ENCODE assay signal across 22 mouse cellular contexts in the genomic region with DNA sequence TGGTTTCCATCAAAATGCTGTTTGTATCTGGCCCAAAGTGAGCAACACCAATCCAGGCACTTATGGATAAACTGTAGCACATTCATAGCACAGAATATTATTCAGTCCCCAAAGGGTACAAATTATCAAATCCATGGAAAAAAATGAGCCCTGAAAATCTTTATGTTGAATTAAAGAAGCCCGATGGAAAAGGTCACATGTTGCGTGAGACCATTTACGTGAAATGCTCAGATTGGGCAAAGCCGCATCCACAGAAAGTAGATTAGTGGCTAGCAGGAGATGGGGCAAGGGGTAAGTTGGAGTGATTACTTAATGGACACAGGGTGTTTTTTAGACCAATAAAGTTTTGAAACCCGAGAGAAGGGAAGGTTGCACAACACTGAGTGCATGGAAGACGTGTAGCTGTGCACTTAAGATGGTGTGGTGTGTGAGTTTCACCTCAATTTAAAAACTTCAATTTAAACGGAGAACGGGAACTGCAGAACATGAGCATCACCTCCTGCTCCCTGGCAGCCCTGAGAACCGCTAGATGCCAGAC. TPM values are rescaled to one million over a fixed set of nuclear protein-coding genes. Genes with fewer than 3 reads are reported as not detected.
DNase-seq lines count a peak whose midpoint lies in the region; ATAC-seq lines count a peak whose summit lies in the region.
"Had no signal": no experiment of that assay in that cellular context is flagged by ENCODE, and none has a peak within 500 bp of the region (broad histone marks: within the 10 kb centered on the region; RNA-seq: fewer than 3 reads in every experiment).

No protein-coding gene starts in this region.

- H3K4me3 ChIP-seq in kidney, embryonic 15.5 days (replicated peaks): no peak overlapping the region
- H3K4me3 ChIP-seq in limb, embryonic 10.5 days: no peak overlapping the region
- H3K4me3 ChIP-seq: embryonic facial prominence, embryonic 15.5 days; forebrain, embryonic 12.5 days; gastrocnemius, adult 2 months; heart, embryonic 13.5 days; hindbrain, embryonic 15.5 days had no signal

- H3K27me3 ChIP-seq in kidney, embryonic 15.5 days: peaks cover 44% of the 10 kb centered on the region
- peaks cover 56% of the 10 kb centered on the region for H3K27me3 ChIP-seq in limb, embryonic 10.5 days (ENCODE audit: low read depth, poor library complexity, severe bottlenecking)

- ATAC-seq in kidney, embryonic 15.5 days (replicated peaks; ENCODE audit: low FRiP score): no peak
- peak; percentile 38 for ATAC-seq in megakaryocyte, adult 5-6 weeks (ENCODE audit: poor library complexity, severe bottlenecking)
- ATAC-seq: CD4-positive, CD25-positive, alpha-beta regulatory T cell, adult 4 months; forebrain, embryonic 16.5 days had no signal

- H3K36me3 ChIP-seq in kidney, embryonic 15.5 days: no peaks in the 10 kb centered on the region
- no peaks in the 10 kb centered on the region for H3K36me3 ChIP-seq in limb, embryonic 10.5 days
- H3K36me3 ChIP-seq: embryonic facial prominence, embryonic 15.5 days; forebrain, embryonic 12.5 days; heart, embryonic 13.5 days; hindbrain, embryonic 15.5 days had no signal

- 63% methylated on average over 9 of the region's 9 CpGs for WGBS in kidney, embryonic 15.5 days
- 67% methylated on average over 9 of the region's 9 CpGs for WGBS in limb, embryonic 10.5 days

- H3K9ac ChIP-seq in kidney, embryonic 15.5 days: no peak overlapping the region
- H3K9ac ChIP-seq: embryonic facial prominence, embryonic 15.5 days; forebrain, embryonic 12.5 days; heart, embryonic 13.5 days; hindbrain, embryonic 15.5 days had no signal

- no peak for DNase-seq in kidney, postnatal 10 days
- DNase-seq in 3T3-L1 (ENCODE audit: low read depth, low spot score) (peak; percentile 84), NIH3T3 (ENCODE audit: low read depth) (peak; percentile 88)
- no peak for DNase-seq in limb, embryonic 10.5 days (ENCODE audit: low spot score)
- no peak for DNase-seq in thymus, postnatal 10 days (ENCODE audit: low spot score in 2 of 2)
- DNase-seq in thymus, postnatal 4 days: no peak
- DNase-seq: adrenal gland, postnatal 14 days; cerebellum, adult 9-11 months; cerebellum, postnatal 36 days; gastrocnemius, adult 2 months; gastrocnemius, postnatal 25 days; heart, adult 11 months; heart, postnatal 36 days had no signal

- H3K9me3 ChIP-seq in kidney, embryonic 15.5 days (replicated peaks): peaks cover 5% of the 10 kb centered on the region; the same call in 1 of the 2 replicates
- no peaks in the 10 kb centered on the region for H3K9me3 ChIP-seq in limb, embryonic 10.5 days (replicated peaks)
- H3K9me3 ChIP-seq: embryonic facial prominence, embryonic 15.5 days; hindbrain, embryonic 15.5 days had no signal

- H3K27ac ChIP-seq in kidney, embryonic 15.5 days: no peak overlapping the region
- H3K27ac ChIP-seq in limb, embryonic 10.5 days: no peak overlapping the region
- H3K27ac ChIP-seq: embryonic facial prominence, embryonic 15.5 days; forebrain, embryonic 12.5 days; gastrocnemius, adult 2 months; heart, embryonic 13.5 days; hindbrain, embryonic 15.5 days had no signal

- H3K4me1 ChIP-seq in kidney, embryonic 15.5 days: peaks cover 28% of the 10 kb centered on the region
- H3K4me1 ChIP-seq in limb, embryonic 10.5 days: peaks cover 19% of the 10 kb centered on the region

- peak overlapping the region; percentile 23; the same call in 1 of the 2 replicates for H3K4me2 ChIP-seq in kidney, embryonic 15.5 days
- H3K4me2 ChIP-seq: embryonic facial prominence, embryonic 15.5 days; forebrain, embryonic 12.5 days; heart, embryonic 13.5 days; hindbrain, embryonic 15.5 days had no signal

RNA-seq across cellular contexts. Expression of gene Fosl1, which starts 2.9 kb away (rescaled TPM):
- 0.39 TPM in 1 of 2 replicates, not detected in the other for polyA plus RNA-seq in kidney, embryonic 15.5 days (2015; fragmentation: Nextera tagmentation; extraction: Ambion mirVana)
- total RNA-seq in megakaryocyte, adult 5-6 weeks (2015): 0.48 and 1.2 TPM in 2 replicates
- total RNA-seq in megakaryocyte, adult 5-6 weeks (2017): 0.69 and 0.95 TPM in 2 replicates
- not detected in 2 replicates for polyA plus RNA-seq in limb, embryonic 10.5 days (2016; fragmentation: Nextera tagmentation; extraction: Ambion mirVana)
- total RNA-seq: gastrocnemius, adult 2 months; gastrocnemius, postnatal 25 days; heart, postnatal 36 days had no signal
- polyA plus RNA-seq: CD4-positive, CD25-positive, alpha-beta regulatory T cell, adult 4 months; embryonic facial prominence, embryonic 15.5 days; forebrain, embryonic 12.5 days; forebrain, embryonic 16.5 days; heart, embryonic 13.5 days; hindbrain, embryonic 11.5 days; hindbrain, embryonic 15.5 days had no signal

RNA-seq across cellular contexts. Expression of gene Ccdc85b, which starts 13.3 kb away (rescaled TPM):
- polyA plus RNA-seq in kidney, embryonic 15.5 days (2015; fragmentation: Nextera tagmentation; extraction: Ambion mirVana): 10.1 and 11.3 TPM in 2 replicates
- total RNA-seq in megakaryocyte, adult 5-6 weeks (2015): 0.80 and 1.1 TPM in 2 replicates
- total RNA-seq in megakaryocyte, adult 5-6 weeks (2017): 1.7 TPM in 2 replicates
- 8.9 and 9.7 TPM in 2 replicates for polyA plus RNA-seq in limb, embryonic 10.5 days (2016; fragmentation: Nextera tagmentation; extraction: Ambion mirVana)

RNA-seq across cellular contexts. Expression of gene Fibp, which starts 16.0 kb away (rescaled TPM):
- 119 and 128 TPM in 2 replicates for polyA plus RNA-seq in kidney, embryonic 15.5 days (2015; fragmentation: Nextera tagmentation; extraction: Ambion mirVana)
- 55.8 and 64.9 TPM in 2 replicates for total RNA-seq in megakaryocyte, adult 5-6 weeks (2015)
- 93.9 and 115 TPM in 2 replicates for total RNA-seq in megakaryocyte, adult 5-6 weeks (2017)
- polyA plus RNA-seq in limb, embryonic 10.5 days (2016; fragmentation: Nextera tagmentation; extraction: Ambion mirVana): 111 and 132 TPM in 2 replicates

RNA-seq across cellular contexts. Expression of gene AI837181, which starts 19.5 kb away (rescaled TPM):
- polyA plus RNA-seq in kidney, embryonic 15.5 days (2015; fragmentation: Nextera tagmentation; extraction: Ambion mirVana): 54.2 and 59.0 TPM in 2 replicates
- total RNA-seq in megakaryocyte, adult 5-6 weeks (2015): 20.3 and 23.7 TPM in 2 replicates
- 8.9 and 15.6 TPM in 2 replicates for total RNA-seq in megakaryocyte, adult 5-6 weeks (2017)
- 59.7 and 68.8 TPM in 2 replicates for polyA plus RNA-seq in limb, embryonic 10.5 days (2016; fragmentation: Nextera tagmentation; extraction: Ambion mirVana)

RNA-seq across cellular contexts. Expression of gene Drap1, which starts 19.7 kb away (rescaled TPM):
- polyA plus RNA-seq in kidney, embryonic 15.5 days (2015; fragmentation: Nextera tagmentation; extraction: Ambion mirVana): 248 and 250 TPM in 2 replicates
- total RNA-seq in megakaryocyte, adult 5-6 weeks (2015): 62.3 and 72.3 TPM in 2 replicates
- 53.7 and 59.0 TPM in 2 replicates for total RNA-seq in megakaryocyte, adult 5-6 weeks (2017)
- polyA plus RNA-seq in limb, embryonic 10.5 days (2016; fragmentation: Nextera tagmentation; extraction: Ambion mirVana): 224 and 246 TPM in 2 replicates

Comparison
In these comparisons a context has a peak if more than half of its experiments do, and no peak if none do; other contexts are left out.
1. DNase-seq: peak in 3T3-L1 (single experiment) and NIH3T3 (single experiment); none in kidney, postnatal 10 days (single experiment), limb, embryonic 10.5 days (single experiment), thymus, postnatal 10 days (0 of 2) and thymus, postnatal 4 days (single experiment).